Mouse (Mus musculus) small intestine, adult 2 months (tissue): ENCODE measurements at regions not wholly inside any gene's neighbourhood (a gene's known extent, or its start where the extent isn't known, plus 50 kb on each side); places are given as distances from the start of the nearest gene placed in this dataset.

Source experiments
- H3K27ac ChIP-seq: fragments of 200-500 bp; 2 replicates; pipeline ENCODE4 v1.5.1; 2012; ENCODE audit warnings: low read depth, low read length, control low read depth, inconsistent platforms; ENCODE audit not compliant: insufficient read depth
- H3K27me3 ChIP-seq: fragments of 200-500 bp; 2 replicates; pipeline ENCODE4 v1.6.1; 2012; ENCODE audit warnings: mild to moderate bottlenecking, moderate library complexity, low read length, inconsistent platforms; ENCODE audit not compliant: control insufficient read depth, insufficient read depth
- H3K36me3 ChIP-seq: fragments of 200-500 bp; 2 replicates; pipeline ENCODE4 v1.6.1; 2012; ENCODE audit warnings: mild to moderate bottlenecking, low read length, control low read depth, inconsistent platforms; ENCODE audit not compliant: control insufficient read depth, insufficient read depth
- H3K4me1 ChIP-seq: fragments of 200-500 bp; 2 replicates; pipeline ENCODE4 v1.6.1; 2012; ENCODE audit warnings: low read length, inconsistent platforms, mixed read lengths; ENCODE audit not compliant: control insufficient read depth, insufficient read depth, insufficient read length
- H3K4me3 ChIP-seq: fragments of 200-500 bp; 2 replicates; pipeline ENCODE4 v1.5.1; 2012; ENCODE audit warnings: low read depth, mild to moderate bottlenecking, control low read depth, inconsistent platforms, low read length, moderate library complexity
- CTCF ChIP-seq: fragments of 200-500 bp; IDR thresholded peaks from 2 replicates; pipeline ENCODE4 v1.5.1; 2012; ENCODE audit warnings: low read depth, mild to moderate bottlenecking, control low read depth, inconsistent platforms, low read length, moderate library complexity, mixed read lengths; ENCODE audit not compliant: insufficient replicate concordance, insufficient read length; ENCODE audit errors: extremely low read depth
- POLR2A ChIP-seq: fragments of 200-500 bp; IDR thresholded peaks from 2 replicates; pipeline ENCODE4 v1.6.1; 2012; ENCODE audit warnings: low read depth, mild to moderate bottlenecking, control low read depth, inconsistent platforms, low read length, moderate library complexity
- WGBS: fragments of 180-500 bp; shearing (Covaris S2); methylation state at CpG from one replicate; pipeline ENCODE4 v1.1.7; 2018; 5-methylcytosine and 5-hydroxymethylcytosine counted together

DNA sequence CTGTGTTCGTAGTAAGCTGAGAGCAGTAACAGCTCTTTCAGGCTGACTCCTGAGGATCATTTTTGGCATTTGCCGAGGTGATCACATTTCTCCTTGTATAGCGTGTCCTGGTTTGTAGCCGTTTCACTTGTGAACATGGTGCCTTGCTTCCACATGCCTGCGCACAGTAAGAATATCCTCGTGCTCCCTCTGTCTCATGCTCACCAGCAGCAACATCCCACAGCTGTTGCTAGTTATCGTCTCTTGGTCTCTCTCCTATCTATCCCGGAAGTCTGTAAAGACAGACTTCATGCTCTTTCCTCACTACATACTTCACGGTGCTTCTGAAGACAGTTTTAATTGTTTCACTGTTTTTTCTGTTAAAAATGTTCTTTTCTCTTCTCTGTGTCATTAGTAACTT lies 331.7 kb upstream of the Tmc3 start:
- Histone ChIP-seq H3K27ac (no peak overlapping the region), H3K27me3 (no peaks in the 10 kb centered on the region), H3K4me1 (no peaks in the 10 kb centered on the region), H3K36me3 (no peaks in the 10 kb centered on the region), H3K4me3 (no peak overlapping the region)
- TF ChIP-seq CTCF (no peak), POLR2A (no peak)
- WGBS = 83% methylated on average over 9 of the region's 9 CpGs

DNA sequence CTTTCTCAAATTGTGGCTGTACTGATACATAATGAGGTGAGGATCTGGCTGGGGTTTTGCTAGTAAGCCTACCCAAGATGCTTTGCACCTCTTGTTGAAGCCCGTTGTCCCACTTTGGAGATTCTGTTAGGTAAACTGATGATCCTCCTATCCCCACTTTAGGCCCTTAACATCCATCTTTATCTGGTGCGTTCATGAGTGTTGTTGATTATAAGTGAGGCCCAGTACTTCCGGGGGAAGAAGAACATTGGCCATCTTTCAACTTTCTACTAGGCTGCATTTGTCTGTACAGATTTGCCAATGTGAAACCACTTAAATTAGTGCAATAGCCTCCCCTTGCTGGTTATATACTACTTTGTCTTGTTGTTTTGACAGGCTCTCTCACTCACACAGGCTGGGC lies 331.3 kb upstream of the Tmc3 start:
- 78% methylated on average over 3 of the region's 3 CpGs for WGBS
- H3K27ac ChIP-seq = no peak overlapping the region
- H3K4me1 ChIP-seq = no peaks in the 10 kb centered on the region
- TF ChIP-seq POLR2A (no peak), CTCF (no peak)
- H3K27me3 ChIP-seq = no peaks in the 10 kb centered on the region
- no peak overlapping the region for H3K4me3 ChIP-seq
- no peaks in the 10 kb centered on the region for H3K36me3 ChIP-seq

DNA sequence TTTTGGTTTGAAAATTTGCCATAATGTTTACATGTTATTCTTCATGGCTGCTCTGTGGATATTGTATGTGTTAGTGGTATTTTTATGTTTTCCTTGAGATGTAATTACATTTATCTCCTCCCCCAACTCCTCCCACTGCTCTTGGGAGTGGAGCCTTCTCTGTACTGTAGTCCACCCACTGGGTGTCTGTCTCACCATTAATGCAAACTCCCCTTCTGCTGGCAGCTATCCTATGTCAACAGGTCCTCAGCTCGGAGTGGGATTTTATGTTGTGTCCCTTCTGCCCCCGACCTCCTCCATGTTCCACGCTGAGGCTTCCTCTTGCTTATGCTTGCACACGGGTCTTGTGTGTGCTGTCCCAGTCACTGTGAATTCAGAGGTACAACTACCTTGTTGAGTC lies 330.3 kb upstream of the Tmc3 start:
- Histone ChIP-seq H3K4me3 (no peak overlapping the region), H3K27me3 (no peaks in the 10 kb centered on the region), H3K27ac (no peak overlapping the region), H3K36me3 (no peaks in the 10 kb centered on the region), H3K4me1 (no peaks in the 10 kb centered on the region)
- no peak for TF ChIP-seq CTCF
- no peak for TF ChIP-seq POLR2A
- 73% methylated on average over 4 of the region's 4 CpGs for WGBS

DNA sequence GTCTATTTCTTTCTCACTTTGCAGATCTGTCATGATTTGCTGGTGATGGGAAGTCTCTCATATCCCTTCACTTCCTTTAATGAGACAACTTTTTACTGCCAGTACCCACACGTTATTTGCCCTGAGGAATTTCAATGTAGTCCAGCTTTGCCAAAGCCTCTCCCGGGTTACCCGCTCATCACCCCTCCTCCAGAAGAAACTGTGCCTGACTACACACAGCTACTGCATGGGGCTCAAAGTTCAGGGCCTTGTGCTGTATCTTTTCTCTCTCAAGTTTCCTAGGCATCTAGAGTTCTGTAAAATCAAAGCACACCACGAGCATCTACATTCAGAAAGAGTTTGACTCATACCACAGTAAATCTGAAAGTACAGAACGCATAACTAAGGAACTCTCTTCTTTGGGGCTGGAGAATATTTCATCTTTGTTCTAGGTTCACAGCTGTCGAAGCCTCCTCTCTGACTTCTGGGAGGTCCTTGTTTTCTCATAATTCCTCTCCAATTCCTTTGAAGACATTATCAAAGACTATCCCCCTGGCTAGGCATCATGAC lies 328.4 kb upstream of the Tmc3 start:
- no peaks in the 10 kb centered on the region for H3K27me3 ChIP-seq
- H3K4me3 ChIP-seq = no peak overlapping the region
- no peak for TF ChIP-seq POLR2A
- no peak for TF ChIP-seq CTCF
- no peaks in the 10 kb centered on the region for H3K36me3 ChIP-seq
- 72% methylated on average over 6 of the region's 6 CpGs for WGBS
- H3K4me1 ChIP-seq = no peaks in the 10 kb centered on the region
- no peak overlapping the region for H3K27ac ChIP-seq

DNA sequence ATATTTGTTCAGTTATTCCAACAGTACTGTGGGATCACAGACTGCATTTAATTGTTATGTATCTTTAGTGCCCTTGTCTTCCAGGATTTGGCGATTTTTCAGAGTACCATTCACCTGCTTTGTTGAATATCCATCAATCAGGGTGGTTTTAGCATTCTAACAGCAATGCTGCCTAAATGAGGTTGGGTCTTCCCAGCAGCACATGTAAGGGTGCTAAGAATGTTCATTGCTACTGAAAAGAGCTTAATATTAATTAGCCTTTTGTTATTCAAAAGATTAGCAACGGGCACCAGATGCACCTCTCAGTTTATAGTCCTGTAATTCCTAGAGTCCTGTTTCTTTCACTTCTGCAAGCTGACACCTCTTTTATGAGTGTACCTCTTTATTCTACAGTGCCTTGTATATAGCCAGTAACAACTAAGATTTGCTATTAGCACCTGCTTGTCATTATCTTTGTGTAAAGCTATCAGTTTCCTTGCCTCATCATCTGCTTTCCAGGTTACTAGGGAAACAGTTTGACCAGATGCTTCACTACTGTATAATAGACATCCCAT lies 326.3 kb upstream of the Tmc3 start:
- Histone ChIP-seq H3K27me3 (no peaks in the 10 kb centered on the region), H3K4me3 (no peak overlapping the region), H3K4me1 (no peaks in the 10 kb centered on the region), H3K27ac (no peak overlapping the region), H3K36me3 (no peaks in the 10 kb centered on the region)
- TF ChIP-seq POLR2A (no peak), CTCF (no peak)
- WGBS = 57% methylated on average over 2 of the region's 2 CpGs

DNA sequence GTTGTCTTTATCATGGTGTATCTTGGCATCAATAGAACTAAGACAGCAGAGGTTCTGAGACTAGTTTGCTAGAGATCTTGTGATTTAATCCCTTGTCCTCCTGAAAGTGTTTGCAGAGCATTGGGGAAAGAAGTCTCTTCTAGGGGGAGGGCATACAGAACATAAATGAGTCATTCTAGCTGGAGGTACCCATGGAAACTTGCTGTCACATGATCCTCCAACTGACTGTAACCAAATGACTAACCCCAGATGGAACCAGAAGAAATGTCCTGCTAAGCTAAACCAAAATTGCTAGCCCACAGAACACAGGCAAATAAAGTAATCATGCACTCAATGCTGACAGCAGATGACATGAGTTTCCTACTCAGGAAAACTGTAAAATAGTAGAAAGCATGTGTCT lies 323.2 kb upstream of the Tmc3 start:
- H3K27me3 ChIP-seq = no peaks in the 10 kb centered on the region
- no peaks in the 10 kb centered on the region for H3K36me3 ChIP-seq
- TF ChIP-seq POLR2A (no peak), CTCF (no peak)
- no peaks in the 10 kb centered on the region for H3K4me1 ChIP-seq
- no peak overlapping the region for H3K27ac ChIP-seq
- H3K4me3 ChIP-seq = no peak overlapping the region

DNA sequence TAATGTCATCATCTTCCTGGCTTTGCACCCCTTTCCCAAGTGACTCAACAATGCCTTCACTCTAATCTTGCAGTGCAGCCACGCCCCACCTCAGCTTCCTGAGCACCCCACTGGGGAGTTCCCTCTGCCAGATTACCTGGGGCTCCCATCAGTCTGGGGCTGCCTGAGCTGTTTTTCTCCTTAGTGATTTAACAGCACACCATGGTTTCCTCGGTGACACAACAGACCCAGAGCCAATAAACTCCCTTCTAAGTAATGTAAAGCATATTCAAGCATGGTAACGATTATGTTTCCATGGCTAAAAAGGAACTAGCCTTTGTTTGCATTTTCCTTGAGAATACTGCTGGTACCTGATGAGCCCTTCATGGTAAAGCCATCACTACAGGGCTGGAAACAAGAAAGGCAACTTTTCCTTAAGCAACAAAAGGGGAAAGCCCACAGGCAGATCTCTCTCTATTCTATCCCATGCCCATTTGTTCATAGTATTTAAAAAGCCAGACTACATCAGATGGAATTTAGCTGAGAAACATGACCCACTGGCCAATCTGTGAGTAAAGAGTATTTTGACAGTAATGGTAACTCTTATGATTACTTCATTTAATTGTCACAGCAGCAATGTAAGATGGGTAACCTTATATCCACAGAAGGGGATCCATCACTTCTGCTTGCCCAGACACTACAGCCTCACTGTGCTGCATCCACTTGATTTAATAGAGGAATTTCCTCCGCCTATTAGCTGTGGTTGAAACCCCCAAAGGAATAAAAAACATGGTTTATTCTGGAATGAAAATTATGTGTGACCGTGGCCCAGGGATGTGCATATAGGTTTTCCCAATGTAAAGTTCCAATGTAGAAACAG lies 294.6 kb upstream of the Tmc3 start:
- Histone ChIP-seq H3K4me1 (no peaks in the 10 kb centered on the region), H3K36me3 (no peaks in the 10 kb centered on the region), H3K27ac (no peak overlapping the region), H3K4me3 (no peak overlapping the region), H3K27me3 (no peaks in the 10 kb centered on the region)
- TF ChIP-seq CTCF (no peak), POLR2A (no peak)
- 46% methylated on average over 5 of the region's 5 CpGs for WGBS
